Mouse (Mus musculus): ENCODE data around the gene Atf5.

GRCm38 (mm10) chr7:44850789-44851624, 34.5 kb upstream of the Atf5 start:
- TF ChIP-seq CTCF (IDR thresholded peaks at IDR 0.05) (no peak), EP300 (IDR thresholded peaks at IDR 0.05) (no peak)
